Mouse (Mus musculus) gastrocnemius, postnatal 10 days (tissue): ENCODE data around the gene Gadd45b. TPM values are rescaled to one million over a fixed set of nuclear protein-coding genes. Genes with fewer than 3 reads are reported as not detected.
A peak's percentile ranks its signal among the peaks of the same experiment; 100 is the strongest.

Source experiments
- DNase-seq: peaks from one replicate; pipeline ENCODE4 v3.0.0; 2021; ENCODE audit warnings: mixed read lengths
- long read RNA-seq, 2 experiments: library from polyadenylated mRNA; stranded (forward); transcript quantifications; one replicate each; pipeline ENCODE4 v2.0.0; 2021
- total RNA-seq, 2 experiments: library from RNA; stranded (reverse); gene quantifications; 2 replicates each; pipeline ENCODE4 v1.2.3; 2021

The Gadd45b gene
- 10 to 100 TPM in 1 of 2 experiments, 1 to 10 TPM in 1; 9.0 to 15.9 TPM for total RNA-seq
- long read RNA-seq, experiment 1, partial matches to known transcripts: 0 of 4 reads
- long read RNA-seq, experiment 1, other reads (novel, unspliced or antisense): 1 of 4 reads
- long read RNA-seq, experiment 2: 0 reads

DNA sequence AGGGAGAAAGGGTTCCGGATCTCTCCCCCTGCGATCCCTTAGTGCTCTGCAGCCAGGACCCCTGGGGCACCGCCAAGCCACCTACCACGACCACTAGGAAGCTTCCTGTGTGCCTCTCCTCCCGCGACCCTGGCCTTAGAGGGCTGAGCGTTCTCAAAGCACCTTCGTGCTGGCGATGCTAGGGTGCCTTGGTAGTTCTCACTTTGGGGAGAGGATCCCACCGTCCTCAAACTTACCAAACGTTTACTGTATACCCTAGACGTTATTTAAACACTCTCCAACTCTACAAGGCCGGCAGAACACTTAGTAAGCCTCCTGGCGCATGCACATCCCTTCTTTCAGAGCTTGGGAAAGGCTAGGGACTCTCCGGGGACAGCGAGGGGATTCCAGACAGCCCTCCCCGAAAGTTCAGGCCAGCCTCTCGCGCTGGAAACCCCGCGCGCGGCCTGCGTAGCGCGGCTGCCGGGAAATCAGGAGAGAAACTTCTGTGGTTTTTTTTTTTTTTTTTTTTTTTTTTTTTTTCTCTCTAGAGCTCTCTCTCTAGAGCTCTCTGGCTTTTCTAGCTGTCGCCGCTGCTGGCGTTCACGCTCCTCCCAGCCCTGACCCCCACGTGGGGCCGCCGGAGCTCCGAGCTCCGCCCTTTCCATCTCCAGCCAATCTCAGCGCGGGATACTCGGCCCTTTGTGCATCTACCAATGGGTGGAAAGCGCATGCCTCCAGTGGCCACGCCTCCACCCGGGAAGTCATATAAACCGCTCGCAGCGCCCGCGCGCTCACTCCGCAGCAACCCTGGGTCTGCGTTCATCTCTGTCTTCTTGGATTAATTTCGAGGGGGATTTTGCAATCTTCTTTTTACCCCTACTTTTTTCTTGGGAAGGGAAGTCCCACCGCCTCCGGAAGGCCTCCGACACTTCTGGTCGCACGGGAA is at the start of gene Gadd45b:
Gene Gadd45b, plus strand, starts transcription at position 775 of the 928 bp plus-strand sequence.
- peak; percentile 98 for DNase-seq

DNA sequence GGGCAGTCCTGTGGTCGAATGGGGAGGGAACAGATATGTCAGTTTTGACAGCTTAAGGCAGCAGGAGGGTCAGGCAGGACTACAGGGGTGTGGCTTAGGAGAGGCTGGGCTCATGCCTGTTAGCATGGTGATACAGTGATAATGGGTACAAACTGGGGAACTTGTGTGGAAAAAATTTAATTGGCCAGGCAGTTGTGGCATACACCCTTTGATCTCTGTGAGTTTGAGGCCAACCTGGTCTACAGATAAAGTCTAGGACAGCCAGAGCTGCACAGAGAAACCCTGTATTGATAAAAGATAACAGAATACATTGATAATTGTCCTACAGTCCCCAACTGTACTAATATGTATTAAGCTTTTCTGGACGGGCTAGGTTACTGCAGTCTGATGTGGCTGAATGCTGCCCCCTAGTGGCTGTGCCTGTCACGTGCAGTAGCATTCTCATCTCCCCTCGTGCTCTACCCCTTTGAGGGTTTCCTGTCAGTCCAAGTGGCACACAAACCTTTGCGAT is 49.7 kb upstream of the Gadd45b start:
- DNase-seq: peak; percentile 77

DNA sequence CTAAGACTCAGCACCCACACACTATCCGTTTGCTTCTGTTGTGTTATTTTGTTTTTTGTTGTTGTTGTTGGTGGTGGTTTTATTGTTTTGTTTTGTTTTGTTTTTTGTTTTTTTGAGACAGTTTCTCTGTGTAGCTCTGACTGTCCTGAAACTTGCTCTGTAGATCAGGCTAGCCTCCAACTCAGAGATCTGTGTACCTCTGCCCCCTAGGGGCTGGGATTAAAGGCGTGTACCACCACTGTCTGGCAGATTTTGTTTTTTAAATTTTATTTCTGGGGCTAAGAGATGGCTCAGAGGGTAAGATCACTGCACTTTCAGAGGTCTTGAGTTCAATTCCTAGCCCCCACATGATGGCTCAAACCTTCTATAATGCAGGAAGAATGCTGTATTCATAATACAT is 49.0 kb upstream of the Gadd45b start:
- no peak for DNase-seq

DNA sequence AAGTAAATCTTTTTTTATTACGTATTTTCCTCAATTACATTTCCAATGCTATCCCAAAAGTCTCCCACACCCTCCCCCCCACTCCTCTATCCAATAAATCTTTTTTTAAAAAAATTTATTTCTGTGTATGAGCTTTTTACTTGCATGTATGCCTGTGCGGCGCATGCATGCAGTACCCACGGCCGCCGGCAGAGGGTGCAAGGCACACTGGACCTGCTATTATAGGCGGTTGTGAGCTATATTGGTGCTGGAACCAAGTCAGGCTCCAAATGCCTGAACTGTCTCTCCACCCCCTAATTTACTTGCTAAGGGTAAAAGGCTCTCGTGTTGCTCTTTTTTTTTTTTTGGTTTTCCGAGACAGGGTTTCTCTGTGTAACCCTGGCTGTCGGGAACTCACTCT is 48.6 kb upstream of the Gadd45b start:
- peak; percentile 82 for DNase-seq

DNA sequence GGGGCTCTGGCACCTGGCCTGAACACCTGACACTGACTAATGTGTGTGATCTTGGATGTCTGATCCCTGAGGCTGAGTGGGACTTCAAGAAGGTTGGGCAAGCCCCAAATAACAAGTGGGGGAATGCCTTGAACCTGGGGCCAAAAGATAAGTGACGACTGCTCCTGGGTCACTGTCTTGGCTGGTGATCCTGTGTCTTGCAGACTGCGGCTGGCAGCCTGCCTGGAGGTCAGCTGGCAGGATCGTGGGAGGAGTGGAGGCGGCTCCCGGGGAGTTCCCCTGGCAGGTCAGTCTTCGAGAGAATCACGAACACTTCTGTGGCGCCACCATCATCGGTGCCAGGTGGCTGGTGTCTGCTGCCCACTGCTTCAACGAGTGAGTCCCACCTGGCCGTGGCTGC is 42.7 kb upstream of the Gadd45b start:
- peak; percentile 67 for DNase-seq

DNA sequence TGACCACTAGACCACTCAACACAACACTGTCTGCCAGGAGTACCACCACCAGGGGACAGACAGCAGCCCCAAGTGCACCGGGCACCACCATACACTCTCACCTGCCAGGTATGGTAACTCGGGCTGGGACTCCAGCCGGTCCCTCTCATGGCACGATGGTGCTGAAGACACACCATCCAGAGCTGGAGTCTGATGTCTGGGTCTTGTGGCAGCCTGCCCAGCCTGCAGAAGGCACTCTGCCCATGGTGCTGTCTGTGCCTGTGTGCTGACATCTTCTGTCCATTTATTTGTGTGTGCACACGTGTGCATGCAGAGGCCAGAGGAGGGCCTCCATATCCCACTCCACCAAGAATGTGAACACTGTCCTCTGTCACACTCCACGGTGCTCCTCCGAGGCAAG is 34.8 kb upstream of the Gadd45b start:
- DNase-seq: no peak

DNA sequence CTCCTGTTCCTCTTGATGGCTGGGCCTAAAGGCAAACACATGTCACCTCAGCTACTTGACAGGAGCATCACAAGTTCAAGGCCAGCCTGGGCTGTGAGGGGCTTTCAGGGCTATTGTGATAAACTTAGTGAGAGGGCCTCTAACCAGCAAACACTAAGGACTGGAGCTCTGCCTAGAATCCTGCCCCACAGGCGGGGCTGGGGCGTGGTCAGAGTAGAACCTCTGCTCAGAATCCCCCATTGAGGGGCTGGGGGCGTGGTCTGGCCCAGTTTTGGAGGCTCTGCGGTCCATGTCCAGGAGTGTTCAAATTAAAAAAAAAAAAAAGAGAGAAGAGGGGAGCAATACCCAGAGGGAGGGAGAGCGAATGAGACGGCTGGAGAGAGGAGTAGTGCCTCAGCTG is 34.2 kb upstream of the Gadd45b start:
- no peak for DNase-seq

DNA sequence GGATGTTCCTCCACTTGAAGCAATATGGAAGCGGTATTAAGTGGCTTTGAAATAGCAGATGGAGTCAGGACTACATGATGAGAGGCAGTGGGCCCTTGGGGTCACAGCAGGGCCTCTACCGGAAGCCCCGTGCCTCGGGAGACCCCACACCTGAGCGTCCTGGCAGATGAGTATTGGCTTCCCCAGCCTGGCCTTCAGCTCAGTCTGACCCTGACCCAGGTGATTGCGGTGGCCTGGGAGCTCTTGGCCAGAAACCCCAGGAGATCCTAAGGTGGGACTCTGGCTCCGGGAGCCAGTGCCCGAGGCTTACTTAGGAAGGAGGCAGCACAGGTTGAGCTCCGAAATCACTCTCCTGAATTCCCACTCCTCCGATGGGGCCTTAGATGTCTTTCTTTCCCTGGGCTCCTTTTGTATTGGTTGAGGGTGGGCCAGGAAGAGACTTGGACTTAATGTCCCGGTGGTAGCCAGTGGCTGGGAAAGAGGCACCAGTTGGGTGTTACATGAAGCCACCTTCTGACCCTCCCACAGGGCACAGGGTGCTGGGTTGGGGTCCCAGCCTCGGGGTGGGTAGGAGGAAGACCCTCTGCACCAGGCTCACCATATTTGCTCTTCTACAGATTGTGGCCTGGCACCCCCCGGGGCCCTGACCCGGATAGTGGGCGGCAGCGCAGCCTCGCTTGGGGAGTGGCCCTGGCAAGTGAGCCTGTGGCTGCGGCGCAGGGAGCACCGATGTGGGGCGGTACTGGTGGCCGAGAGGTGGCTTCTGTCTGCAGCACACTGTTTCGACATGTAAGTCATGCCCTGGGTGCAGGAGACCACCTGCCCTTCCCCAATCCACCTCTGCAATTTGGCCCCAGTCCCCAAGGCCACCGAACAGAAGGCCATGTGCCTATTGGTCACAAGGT is 33.0 kb upstream of the Gadd45b start:
- no peak for DNase-seq

DNA sequence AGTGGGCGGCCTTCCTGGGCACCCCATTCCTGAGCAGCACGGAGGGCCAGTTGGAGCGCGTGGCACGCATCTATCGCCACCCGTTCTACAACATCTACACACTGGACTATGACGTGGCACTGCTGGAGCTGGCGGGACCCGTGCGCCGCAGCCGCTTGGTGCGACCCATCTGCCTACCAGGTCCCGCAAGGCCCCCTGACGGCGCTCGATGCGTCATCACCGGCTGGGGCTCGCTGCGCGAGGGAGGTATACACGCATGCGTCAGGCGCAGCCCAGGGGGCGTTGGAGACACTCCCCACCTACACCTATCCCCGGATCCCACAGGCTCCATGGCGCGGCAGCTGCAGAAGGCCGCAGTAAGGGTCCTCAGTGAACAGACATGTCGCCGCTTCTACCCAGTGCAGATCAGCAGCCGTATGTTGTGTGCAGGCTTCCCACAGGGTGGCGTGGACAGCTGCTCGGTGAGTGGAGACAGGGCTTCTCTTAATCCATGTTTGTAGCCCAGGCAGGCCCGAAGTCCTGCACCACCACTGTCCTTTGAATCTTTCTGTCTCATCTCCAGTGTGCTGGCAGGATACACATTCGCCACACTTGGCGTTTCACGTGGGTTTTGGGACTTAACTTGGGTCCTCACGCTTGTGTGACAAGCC is 31.9 kb upstream of the Gadd45b start:
- DNase-seq: no peak

DNA sequence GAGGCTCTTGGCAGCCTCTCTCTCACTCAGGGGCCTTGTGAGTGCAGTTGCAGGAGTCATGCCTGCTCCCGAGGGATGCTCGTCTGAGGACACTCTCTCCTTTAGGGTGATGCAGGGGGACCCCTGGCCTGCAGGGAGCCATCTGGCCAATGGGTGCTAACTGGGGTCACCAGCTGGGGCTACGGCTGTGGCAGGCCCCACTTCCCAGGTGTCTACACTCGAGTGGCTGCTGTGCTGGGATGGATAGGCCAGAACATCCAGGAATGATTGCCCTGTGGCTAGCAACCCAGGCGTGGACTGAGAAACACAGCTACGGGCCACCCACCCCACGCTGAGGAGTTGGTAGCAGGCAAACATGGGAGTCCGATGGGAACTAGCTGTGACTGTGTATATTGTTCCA is 30.8 kb upstream of the Gadd45b start:
- DNase-seq: no peak

DNA sequence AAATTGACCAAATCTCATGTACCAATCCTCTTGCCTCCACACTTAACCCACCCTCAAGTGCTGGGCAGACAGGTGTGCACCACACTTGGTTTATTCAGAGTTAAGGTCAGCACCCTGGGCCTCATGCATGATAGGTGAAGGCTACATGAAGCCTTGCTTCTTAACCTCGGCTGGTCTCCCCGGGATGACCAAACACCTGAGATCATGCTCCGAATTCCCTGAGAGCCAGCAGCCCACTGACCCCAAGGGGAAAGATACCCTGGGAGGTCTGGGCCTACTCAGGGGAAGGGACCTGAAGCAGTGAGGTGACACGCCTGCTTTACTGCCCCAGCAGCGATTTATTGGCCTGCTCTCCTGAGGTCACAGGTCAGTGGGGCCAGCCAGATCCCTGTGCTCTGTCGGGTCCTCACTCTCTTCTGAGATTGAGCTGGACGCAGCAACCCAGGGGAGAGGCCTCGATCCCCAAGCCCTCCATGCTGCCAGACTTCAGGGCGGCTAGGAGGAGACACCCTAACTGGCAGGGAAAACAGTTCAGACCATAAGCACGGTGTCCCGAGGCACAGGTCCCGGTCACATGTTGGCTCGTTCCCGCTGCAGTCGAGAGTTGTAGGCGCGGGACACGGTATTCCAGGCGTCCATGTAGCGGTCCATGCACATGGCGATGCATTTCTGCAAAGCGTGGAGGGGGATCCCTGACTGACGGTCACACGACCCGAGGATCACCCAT is 30.1 kb upstream of the Gadd45b start:
- DNase-seq: no peak

DNA sequence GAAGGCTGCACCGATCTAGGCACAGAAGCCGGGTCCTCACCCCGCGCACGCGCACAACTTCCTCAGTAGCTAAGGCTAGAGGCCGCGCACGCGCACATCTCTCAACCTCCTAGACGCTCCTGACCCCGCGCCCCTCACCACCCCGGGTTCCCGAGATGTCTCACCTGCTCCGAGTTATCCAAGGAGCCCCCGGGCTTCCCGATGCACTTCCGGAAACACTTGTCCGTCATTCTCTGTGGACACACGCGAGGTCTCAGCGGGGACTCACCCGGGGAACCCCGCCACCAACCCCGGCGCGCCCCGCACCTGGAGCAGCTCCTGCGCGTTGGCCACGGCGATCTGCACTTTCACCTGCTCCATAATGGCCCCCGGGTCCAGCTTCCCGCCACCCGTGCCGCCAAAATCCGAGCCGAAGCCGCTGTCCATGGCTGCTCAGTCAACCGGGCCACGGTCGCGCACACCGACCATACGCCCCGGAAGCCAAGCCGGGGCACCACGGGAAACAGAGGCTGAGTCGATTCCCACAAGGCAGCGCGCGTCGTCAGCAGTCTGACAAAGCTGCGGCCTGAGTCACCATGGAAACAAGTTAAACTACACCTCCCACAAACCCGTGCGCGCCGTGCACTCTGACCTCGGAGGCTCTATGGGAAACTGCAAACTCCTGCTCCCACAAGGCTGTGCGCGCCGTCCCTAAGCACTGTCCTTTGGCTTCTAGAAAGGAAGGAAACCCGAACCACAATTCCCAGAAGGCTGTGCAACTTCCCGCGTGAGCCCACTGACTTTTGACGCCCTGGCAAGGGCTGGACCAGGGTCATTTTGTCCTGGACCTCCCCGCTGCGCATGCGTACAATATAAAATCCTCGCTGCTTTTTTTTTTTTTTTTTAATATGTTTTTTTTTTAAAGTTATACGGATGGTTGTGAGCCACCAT is 29.3 kb upstream of the Gadd45b start, which contains the start of gene Timm13:
Gene Timm13, minus strand, starts transcription at position 652 of the 930 bp plus-strand sequence.
- DNase-seq: peak; percentile 91

DNA sequence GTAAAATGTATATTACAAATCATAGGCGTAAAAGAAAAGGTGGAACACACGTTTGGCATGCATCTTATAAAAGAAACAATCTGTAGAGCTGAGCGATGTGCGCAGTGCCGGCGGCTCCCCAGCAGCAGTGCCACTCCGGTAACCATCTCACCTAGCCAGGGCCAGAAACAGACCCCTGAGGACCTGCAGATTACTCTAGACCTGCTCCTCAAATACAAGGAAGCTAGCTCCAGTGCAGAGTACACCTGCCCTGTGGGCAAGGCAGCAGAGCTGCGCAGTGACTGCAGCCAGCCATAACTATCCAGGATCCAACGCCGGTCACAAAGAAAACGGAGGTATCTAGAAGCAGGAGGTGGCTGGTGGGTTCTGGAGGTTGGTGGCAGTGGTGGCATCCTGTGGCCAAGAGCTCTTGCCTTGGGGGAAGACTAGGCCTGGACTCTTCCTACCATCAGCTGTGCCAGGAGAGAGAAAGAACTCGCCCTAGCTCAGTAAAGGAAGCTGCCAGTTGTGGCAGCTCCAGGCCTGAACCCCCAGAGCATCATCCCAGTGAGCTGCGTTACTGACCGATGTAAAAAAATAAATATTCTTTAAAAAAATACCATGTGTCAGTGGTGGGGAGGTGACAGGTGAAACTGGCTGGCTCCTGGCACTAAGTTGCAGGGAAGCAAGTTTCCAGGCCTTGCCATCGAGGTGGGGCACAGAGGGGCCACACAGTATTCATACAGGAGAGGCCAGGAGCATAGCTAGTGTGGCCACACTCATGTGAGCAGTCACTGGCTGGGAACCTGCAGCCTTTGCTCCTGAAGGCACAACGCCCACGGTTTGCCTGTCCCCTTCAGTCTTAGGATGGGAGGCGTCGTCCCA is 28.2 kb upstream of the Gadd45b start:
- no peak for DNase-seq

DNA sequence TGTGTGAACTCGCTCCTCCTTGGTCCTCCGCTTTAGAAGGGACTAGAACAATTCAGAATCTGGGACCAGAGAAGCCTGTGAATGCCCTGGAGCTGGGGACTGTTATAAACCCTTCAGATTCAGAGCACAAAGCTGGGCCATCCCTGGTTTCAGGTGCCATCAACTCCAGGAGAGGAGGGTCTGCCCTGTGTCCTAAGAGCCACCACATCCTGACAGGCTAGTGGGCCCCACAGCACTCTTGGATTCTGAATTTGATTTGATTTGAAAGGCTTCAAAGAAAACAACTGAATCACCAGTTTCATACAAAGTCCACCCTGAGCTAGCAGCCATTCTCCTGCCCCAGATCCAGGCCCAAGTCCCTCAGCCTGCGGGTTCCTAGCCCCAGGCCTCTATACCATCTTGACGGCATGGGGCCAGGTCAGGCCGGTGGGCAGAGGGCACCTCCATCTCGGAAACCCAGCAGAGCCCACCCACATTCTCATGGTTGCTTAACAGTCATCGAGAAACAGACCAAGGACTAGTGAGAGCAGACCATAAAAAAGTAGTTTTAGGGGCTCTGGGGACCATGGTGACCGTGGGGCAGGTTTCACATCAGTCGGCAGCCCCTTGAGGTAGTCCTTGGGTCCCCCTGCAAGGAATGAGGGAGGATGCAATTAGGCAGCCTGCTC is 27.5 kb upstream of the Gadd45b start:
- DNase-seq: no peak

DNA sequence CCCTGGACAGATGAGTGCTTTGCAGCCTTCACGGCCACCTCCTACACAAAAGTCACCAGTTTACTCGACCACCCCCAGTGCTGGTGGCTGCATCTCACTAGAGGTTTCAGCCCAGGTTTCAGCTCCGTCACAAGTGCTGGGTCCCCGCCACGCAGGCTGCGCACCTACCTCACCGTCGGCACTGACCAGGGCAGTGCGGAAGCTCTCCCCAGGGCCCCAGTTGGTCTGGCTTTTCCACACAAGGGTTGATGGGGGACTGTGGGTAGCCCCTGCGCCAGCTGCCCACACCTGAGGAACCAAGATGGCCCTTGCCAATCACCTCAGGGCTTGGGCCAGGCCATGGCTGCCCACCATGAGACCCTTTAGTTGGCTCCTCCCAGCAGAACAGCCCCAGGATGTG is 26.6 kb upstream of the Gadd45b start:
- no peak for DNase-seq

DNA sequence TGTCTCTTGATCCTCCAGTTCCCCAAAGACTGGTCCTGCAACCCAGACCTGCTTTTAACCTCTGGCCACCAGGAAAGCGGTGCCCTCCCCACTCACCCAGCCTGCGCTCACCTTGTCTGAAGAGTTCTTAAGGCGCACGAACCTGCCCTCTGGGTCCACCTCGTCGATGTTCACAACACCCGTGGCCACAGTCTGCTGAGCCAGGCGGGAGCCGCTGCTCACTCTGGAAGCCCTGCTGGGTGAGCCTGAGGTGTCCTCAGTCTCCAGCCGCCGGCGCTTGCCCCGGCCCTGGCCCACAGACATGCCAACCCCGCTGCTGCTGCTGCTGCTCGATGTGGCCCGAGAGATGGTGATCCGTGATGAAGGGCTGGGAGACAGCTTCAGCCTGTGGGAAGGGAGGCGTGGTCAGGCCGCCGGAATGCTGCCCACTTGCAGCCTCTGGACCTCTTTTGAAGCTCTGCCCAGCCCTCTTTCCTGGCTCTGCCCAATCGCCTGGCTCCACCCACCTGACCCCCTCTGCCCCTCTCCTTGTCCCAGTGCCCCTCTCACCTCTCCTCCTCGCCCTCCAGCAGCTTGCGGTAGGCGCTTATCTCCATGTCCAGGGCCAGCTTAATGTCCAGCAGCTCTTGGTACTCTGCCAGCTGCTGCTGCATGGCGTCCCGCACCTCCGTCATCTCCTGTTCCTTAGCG is 25.7 kb upstream of the Gadd45b start:
- no peak for DNase-seq

DNA sequence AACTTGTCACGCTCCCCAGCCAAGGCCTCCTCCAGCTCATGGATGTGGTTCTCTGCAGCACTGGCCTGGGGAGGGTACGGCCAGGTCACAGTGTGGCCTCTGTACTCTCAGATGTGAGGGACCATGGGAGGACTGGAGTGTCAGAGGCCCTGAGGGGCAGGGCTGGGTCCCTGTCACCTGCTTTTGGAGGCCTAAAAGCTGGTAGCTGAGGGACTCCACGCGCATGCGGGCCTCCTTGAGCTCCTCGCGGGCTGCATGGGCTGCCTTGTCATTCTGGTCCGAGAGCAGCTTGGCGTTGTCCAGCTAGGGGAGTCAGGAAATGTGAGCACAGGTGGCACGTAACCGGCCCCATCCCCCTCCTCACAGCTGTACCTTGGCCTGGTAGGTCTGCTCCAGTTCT is 25.2 kb upstream of the Gadd45b start:
- DNase-seq: no peak
